Mouse (Mus musculus) midbrain, embryonic 16.5 days (tissue): ENCODE results near the gene Sik3. TPM values are rescaled to one million over a fixed set of nuclear protein-coding genes. Genes with fewer than 3 reads are reported as not detected.

Source experiments
- ATAC-seq: fragments of 200-750 bp; cut with Nextera tagmentation; 2 replicates; pipeline ENCODE4 v1.8.0; 2017; ENCODE audit warnings: moderate TSS enrichment
- H3K27ac ChIP-seq: fragments of 300-500 bp; sonication (generic); 2 replicates; pipeline ENCODE4 v1.5.1; 2014; ENCODE audit warnings: mild to moderate bottlenecking, low read length, mixed read lengths
- H3K27me3 ChIP-seq: fragments of 300-500 bp; sonication (generic); 2 replicates; pipeline ENCODE4 v1.6.1; 2014; ENCODE audit warnings: low read depth, low read length, mixed read lengths; ENCODE audit not compliant: control insufficient read depth, insufficient read depth
- H3K36me3 ChIP-seq: fragments of 300-500 bp; sonication (generic); 2 replicates; pipeline ENCODE4 v1.6.1; 2014; ENCODE audit warnings: mild to moderate bottlenecking, low read length, moderate library complexity, mixed read lengths; ENCODE audit not compliant: control insufficient read depth, insufficient read depth
- H3K4me1 ChIP-seq: fragments of 300-500 bp; sonication (generic); 2 replicates; pipeline ENCODE4 v1.6.1; 2014; ENCODE audit warnings: mild to moderate bottlenecking, low read length, mixed read lengths; ENCODE audit not compliant: control insufficient read depth, insufficient read depth
- H3K4me2 ChIP-seq: fragments of 300-500 bp; sonication (generic); 2 replicates; pipeline ENCODE4 v1.6.1; 2014; ENCODE audit warnings: mild to moderate bottlenecking, low read length, mixed read lengths
- H3K4me3 ChIP-seq: fragments of 300-500 bp; sonication (generic); 2 replicates; pipeline ENCODE4 v1.5.1; 2014; ENCODE audit warnings: low read depth, mild to moderate bottlenecking, low read length, moderate library complexity, mixed read lengths
- H3K9ac ChIP-seq: fragments of 300-500 bp; sonication (generic); 2 replicates; pipeline ENCODE4 v1.6.1; 2014; ENCODE audit warnings: low read depth, low read length, mixed read lengths
- H3K9me3 ChIP-seq: fragments of 300-500 bp; sonication (generic); replicated peaks from 2 replicates; pipeline ENCODE4 v1.6.1; 2014; ENCODE audit warnings: mild to moderate bottlenecking, low read length, mixed read lengths; ENCODE audit not compliant: control insufficient read depth, poor library complexity, severe bottlenecking
- WGBS: fragments of 180-500 bp; shearing (Covaris S2); extraction: QIAGEN DNeasy Blood & Tissue Kit; methylation state at CpG from one replicate; pipeline ENCODE4 v1.1.7; 2014; 5-methylcytosine and 5-hydroxymethylcytosine counted together
- polyA plus RNA-seq: library from polyadenylated mRNA; unstranded; fragments of >200 nt; fragmentation: Nextera tagmentation; extraction: Ambion mirVana; gene quantifications from 2 replicates; pipeline ENCODE4 v1.2.1, GENCODE M21; 2015

Gene Sik3
- polyA plus RNA-seq, 1 experiment from 2014 or later: 5.1 TPM

- H3K4me3 ChIP-seq: no peak overlapping the region
- no peak for ATAC-seq
- H3K36me3 ChIP-seq: peaks cover 28% of the 10 kb centered on the region
- no peaks in the 10 kb centered on the region for H3K4me1 ChIP-seq
- no peak overlapping the region for H3K4me2 ChIP-seq
- no peaks in the 10 kb centered on the region for H3K9me3 ChIP-seq
- no peak overlapping the region for H3K9ac ChIP-seq
- 90% methylated on average over 12 of the region's 12 CpGs for WGBS
- H3K27me3 ChIP-seq: no peaks in the 10 kb centered on the region
- H3K27ac ChIP-seq: no peak overlapping the region
Observed at GRCm38 (mm10) chr9:46196699-46197169, 184.1 kb downstream of the Sik3 start.

- WGBS: 86% methylated on average over 9 of the region's 9 CpGs
- Histone ChIP-seq H3K4me1 (no peaks in the 10 kb centered on the region), H3K36me3 (peaks cover 28% of the 10 kb centered on the region), H3K9ac (no peak overlapping the region), H3K4me2 (no peak overlapping the region), H3K27ac (no peak overlapping the region), H3K27me3 (no peaks in the 10 kb centered on the region), H3K4me3 (no peak overlapping the region), H3K9me3 (no peaks in the 10 kb centered on the region)
- ATAC-seq: no peak
Observed at GRCm38 (mm10) chr9:46198461-46198860, 185.8 kb downstream of the Sik3 start.

- Histone ChIP-seq H3K4me1 (no peaks in the 10 kb centered on the region), H3K4me2 (no peak overlapping the region), H3K27ac (no peak overlapping the region), H3K4me3 (no peak overlapping the region), H3K36me3 (peaks cover 28% of the 10 kb centered on the region), H3K27me3 (no peaks in the 10 kb centered on the region), H3K9me3 (no peaks in the 10 kb centered on the region), H3K9ac (no peak overlapping the region)
- 83% methylated on average over 7 of the region's 7 CpGs for WGBS
- no peak for ATAC-seq
Observed at GRCm38 (mm10) chr9:46198936-46199335, 186.3 kb downstream of the Sik3 start.

GRCm38 (mm10) chr9:46199609-46200008, 187.0 kb downstream of the Sik3 start:
- Histone ChIP-seq H3K27ac (no peak overlapping the region), H3K36me3 (peaks cover 26% of the 10 kb centered on the region), H3K9ac (no peak overlapping the region), H3K4me1 (no peaks in the 10 kb centered on the region), H3K4me3 (no peak overlapping the region), H3K4me2 (no peak overlapping the region), H3K9me3 (no peaks in the 10 kb centered on the region), H3K27me3 (no peaks in the 10 kb centered on the region)
- no peak for ATAC-seq
- WGBS: 94% methylated on average over 2 of the region's 2 CpGs

- H3K9me3 ChIP-seq: no peaks in the 10 kb centered on the region
- H3K4me2 ChIP-seq: no peak overlapping the region
- no peaks in the 10 kb centered on the region for H3K4me1 ChIP-seq
- no peaks in the 10 kb centered on the region for H3K27me3 ChIP-seq
- peaks cover 24% of the 10 kb centered on the region for H3K36me3 ChIP-seq
- no peak for ATAC-seq
- WGBS: 93% methylated on average over 10 of the region's 10 CpGs
- H3K27ac ChIP-seq: no peak overlapping the region
- no peak overlapping the region for H3K9ac ChIP-seq
- no peak overlapping the region for H3K4me3 ChIP-seq
Observed at GRCm38 (mm10) chr9:46206834-46207500, 194.3 kb downstream of the Sik3 start.

- Histone ChIP-seq H3K4me2 (no peak overlapping the region), H3K4me3 (no peak overlapping the region), H3K9me3 (no peaks in the 10 kb centered on the region), H3K27me3 (no peaks in the 10 kb centered on the region), H3K27ac (no peak overlapping the region), H3K36me3 (peaks cover 30% of the 10 kb centered on the region), H3K9ac (no peak overlapping the region), H3K4me1 (no peaks in the 10 kb centered on the region)
- ATAC-seq: no peak
- WGBS: 92% methylated on average over 6 of the region's 6 CpGs
Observed at GRCm38 (mm10) chr9:46207501-46207869, 194.9 kb downstream of the Sik3 start.

GRCm38 (mm10) chr9:46208401-46208974, 195.9 kb downstream of the Sik3 start:
- H3K36me3 ChIP-seq: peaks cover 35% of the 10 kb centered on the region
- H3K4me2 ChIP-seq: no peak overlapping the region
- H3K27me3 ChIP-seq: no peaks in the 10 kb centered on the region
- H3K9me3 ChIP-seq: no peaks in the 10 kb centered on the region
- no peaks in the 10 kb centered on the region for H3K4me1 ChIP-seq
- WGBS: 90% methylated on average over 13 of the region's 13 CpGs
- H3K4me3 ChIP-seq: no peak overlapping the region
- H3K27ac ChIP-seq: no peak overlapping the region
- H3K9ac ChIP-seq: no peak overlapping the region
- ATAC-seq: no peak

- no peaks in the 10 kb centered on the region for H3K27me3 ChIP-seq
- ATAC-seq: no peak
- no peak overlapping the region for H3K4me2 ChIP-seq
- H3K9me3 ChIP-seq: no peaks in the 10 kb centered on the region
- H3K4me3 ChIP-seq: no peak overlapping the region
- H3K36me3 ChIP-seq: peaks cover 36% of the 10 kb centered on the region
- no peak overlapping the region for H3K9ac ChIP-seq
- H3K27ac ChIP-seq: no peak overlapping the region
- 92% methylated on average over 12 of the region's 12 CpGs for WGBS
- no peaks in the 10 kb centered on the region for H3K4me1 ChIP-seq
Observed at GRCm38 (mm10) chr9:46210473-46210872, 197.9 kb downstream of the Sik3 start.

- no peak overlapping the region for H3K27ac ChIP-seq
- WGBS: 86% methylated on average over 4 of the region's 4 CpGs
- no peak for ATAC-seq
- peaks cover 30% of the 10 kb centered on the region for H3K36me3 ChIP-seq
- H3K9me3 ChIP-seq: no peaks in the 10 kb centered on the region
- H3K4me3 ChIP-seq: no peak overlapping the region
- H3K4me2 ChIP-seq: no peak overlapping the region
- H3K9ac ChIP-seq: no peak overlapping the region
- H3K27me3 ChIP-seq: no peaks in the 10 kb centered on the region
- H3K4me1 ChIP-seq: no peaks in the 10 kb centered on the region
Observed at GRCm38 (mm10) chr9:46214276-46214675, 201.7 kb downstream of the Sik3 start.
